Mouse (Mus musculus) erythroblast, adult 5-6 weeks (primary cell): Measurements from ENCODE around the gene Itgb5. TPM values are rescaled to one million over a fixed set of nuclear protein-coding genes. Genes with fewer than 3 reads are reported as not detected.

Experiments
- ATAC-seq: replicated peaks from 2 replicates; pipeline ENCODE4 v1.8.0; 2016; ENCODE audit warnings: moderate number of reproducible peaks, mild to moderate bottlenecking, moderate TSS enrichment, inconsistent platforms; ENCODE audit not compliant: poor library complexity, low FRiP score, severe bottlenecking
- total RNA-seq, 2 experiments: library from RNA; stranded (forward) in 1 of 2; stranded (reverse) in 1 of 2; fragments of 150-400 nt in 1 of 2; fragments of 200-764, 138-1000 nt in 1 of 2; gene quantifications; 2 replicates each; pipeline versions ENCODE4 v1.2.3 to v1.2.4; 2015 to 2017; ENCODE audit warnings: low replicate concordance in 2 of 2

Itgb5 gene
- total RNA-seq, 2 experiments from 2014 or later: 8.2 to 25.6 TPM

DNA sequence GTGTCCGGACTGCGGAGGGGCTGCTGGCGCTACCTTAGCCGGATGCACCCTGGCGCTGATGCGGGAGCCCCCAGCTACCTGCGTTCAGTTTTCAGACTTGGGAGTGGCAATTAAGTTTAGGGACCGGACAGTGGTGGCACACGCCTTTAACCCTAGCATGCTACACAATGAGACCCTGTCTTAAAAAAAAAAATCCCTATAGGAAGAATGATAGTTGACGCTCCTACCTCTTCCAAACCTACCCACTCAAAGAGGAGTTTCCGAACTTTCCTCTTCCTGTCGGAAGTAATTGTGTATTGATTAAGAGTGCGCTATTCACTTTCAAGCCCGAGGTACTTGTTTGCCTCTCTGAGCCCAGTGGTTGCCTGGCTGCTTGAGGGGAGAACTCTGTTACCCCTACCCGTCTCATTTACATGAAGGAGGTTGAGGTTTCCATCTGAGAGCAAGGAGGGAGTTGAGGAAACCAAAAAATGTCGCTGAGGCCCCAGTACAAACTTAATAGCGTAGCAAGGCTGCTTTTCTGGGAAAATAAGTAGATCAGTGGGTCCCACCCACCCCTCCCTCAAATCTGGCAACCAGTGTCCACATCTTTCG lies 1.1 kb downstream of the Itgb5 start:
- no peak for ATAC-seq

DNA sequence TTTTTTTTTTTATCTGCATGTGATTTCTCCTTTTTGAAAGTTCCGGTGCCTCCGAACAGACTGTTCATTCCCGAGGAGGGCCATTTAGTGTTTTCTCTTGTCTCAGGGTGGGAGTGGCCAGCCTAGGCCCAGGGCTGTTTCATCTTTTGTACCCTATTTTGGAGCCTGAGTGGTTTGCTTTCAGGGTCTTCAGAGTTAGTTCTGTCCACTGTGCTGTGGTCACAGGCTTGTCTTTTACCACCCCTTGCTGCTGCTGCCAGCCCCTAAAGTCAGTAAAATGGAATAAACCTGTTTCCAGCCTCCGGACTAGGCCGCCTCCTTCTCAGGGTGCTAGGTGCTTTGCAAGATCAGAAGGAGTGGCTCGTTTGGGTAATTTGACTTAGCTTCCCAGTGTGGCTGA lies 2.6 kb downstream of the Itgb5 start:
- ATAC-seq: no peak

DNA sequence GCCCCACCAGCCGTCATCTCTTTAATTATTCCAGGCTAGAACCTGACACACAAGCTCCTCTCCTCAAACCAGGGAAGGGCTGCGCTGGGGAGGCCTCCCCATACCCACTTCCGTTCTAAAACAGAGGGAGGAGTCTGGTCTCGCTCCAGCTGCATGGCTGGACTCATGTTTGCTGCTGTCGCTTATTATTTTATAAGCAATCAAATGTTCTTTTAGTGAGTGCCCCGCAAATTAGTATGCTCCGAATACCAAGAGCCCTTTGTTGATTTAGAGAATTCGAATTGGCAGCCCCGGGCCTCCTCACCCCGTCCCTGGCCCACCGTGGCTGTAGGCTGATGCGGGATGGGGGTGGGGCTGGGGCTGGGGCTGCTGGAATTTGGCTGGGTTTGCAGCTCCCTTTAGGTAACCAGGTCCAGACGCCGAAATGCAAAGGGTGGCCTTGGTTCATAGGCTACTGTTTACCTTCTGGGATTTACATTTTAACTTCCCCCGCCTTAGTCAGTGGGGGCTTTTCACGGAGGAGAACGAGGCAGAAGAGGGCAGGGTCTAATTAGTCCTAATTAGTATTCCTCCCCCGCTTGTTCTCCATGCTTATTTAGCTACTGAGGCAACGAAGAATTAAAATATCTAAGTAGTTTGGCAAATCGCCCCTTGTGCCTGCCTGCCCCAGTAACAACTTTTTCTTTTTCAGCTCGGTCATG lies 3.4 kb downstream of the Itgb5 start:
- ATAC-seq: no peak

DNA sequence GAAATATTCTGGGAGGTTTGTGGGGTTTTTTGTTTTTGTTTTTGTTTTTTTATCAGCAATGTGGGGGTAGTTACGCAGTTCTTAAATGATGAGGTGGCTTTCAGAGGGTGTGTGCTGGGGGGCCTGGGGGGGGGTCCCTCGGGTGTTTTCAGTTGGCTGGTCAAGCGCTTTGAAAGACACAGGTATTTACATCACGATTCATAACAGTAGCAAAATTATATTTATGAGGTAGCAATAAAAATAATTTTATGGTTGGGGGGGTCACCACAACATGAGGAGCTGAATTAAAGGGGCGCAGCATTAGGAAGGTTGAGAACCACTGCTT lies 3.9 kb downstream of the Itgb5 start:
- ATAC-seq: no peak

DNA sequence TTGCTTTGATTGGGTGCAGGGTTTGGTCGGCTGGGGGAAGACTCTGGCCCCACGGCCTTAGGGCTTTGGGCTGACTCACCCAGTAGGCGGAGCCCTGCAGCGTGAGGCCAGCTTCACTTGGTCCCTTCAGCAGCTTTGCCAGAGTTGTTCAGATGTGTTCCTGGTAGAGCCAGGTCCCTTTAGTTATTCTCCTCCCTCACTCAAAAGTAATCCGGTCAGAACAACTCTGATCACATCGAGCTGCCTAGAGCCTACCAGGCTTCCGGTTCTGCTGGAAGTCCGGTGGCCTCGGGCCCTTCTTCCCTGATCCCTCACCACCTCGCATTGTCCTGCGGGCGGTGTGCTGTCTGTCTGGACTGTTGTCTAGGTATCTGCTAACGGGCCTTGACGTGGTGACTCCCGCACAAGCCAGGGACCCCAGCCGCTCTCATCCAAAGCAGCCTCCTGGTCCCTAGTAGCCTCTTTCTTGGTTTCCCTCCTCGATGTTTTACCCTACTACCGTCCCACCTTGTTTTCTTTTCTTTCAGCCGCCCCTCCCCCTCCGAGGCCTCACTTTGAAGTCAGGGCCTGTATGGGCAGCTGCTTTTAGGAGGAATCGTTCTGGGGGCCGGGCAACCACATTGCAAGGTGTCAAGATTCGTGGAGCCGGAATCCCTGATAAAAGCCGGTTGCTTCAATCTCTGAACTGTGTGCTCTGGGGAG lies 4.5 kb downstream of the Itgb5 start:
- ATAC-seq: no peak

DNA sequence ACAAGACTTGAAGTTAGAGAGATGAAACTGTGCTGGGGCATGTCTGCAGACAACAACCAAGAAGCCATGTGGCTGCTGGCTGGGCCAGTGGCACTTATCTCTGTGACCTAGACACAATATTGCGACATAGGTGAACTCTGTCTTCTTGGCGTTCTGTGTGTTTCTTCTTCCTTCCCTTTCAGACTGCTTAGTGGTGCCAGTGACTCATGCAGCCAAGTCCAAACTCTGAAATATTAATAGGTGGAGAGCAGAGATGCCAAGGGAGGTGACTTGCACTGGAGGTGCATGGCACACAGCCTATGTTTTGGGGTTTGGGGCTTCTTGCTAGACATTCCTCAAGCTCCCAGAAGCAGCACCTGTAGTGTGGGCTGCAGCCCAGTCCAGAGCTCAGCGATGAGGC lies 7.2 kb downstream of the Itgb5 start:
- ATAC-seq: no peak

DNA sequence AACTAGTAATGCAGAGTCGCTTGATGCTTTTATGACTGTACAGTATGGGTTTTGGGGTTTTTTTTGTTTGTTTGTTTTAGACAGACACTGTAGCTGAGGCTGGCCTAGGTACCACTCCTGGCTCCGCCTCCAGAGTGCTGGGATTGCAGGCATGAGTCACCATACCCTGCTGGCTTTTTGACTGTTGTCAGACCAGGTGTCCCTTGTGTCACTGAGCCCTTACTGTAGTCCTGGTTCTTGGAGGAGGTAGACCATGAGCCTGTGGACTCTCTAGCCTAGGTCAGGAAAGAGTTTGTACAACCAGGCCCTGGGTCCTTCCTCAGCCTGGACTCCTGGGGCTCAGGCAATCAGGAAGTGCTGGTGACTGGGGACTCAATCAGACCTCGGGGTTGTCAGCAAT lies 7.7 kb downstream of the Itgb5 start:
- ATAC-seq: no peak

DNA sequence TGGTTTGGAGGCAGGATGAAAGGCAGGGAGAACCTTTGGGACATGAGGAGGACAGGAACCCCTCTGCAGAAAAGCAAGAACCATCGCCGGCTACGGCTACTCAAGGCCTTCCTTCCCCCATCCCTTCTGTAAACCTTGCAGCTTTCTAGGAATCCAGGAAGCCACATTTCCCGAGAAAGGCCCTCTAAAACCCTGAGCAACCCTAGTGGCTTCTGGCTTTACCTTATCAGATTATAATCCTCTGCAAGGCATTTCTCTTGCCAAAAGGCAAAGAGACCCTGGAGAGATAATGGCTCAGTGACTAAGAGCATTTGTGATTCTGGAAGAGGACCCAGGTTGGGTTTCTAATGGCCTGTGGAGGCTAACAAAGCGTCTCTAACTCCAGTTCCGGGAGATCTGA lies 11.2 kb downstream of the Itgb5 start:
- ATAC-seq: no peak

DNA sequence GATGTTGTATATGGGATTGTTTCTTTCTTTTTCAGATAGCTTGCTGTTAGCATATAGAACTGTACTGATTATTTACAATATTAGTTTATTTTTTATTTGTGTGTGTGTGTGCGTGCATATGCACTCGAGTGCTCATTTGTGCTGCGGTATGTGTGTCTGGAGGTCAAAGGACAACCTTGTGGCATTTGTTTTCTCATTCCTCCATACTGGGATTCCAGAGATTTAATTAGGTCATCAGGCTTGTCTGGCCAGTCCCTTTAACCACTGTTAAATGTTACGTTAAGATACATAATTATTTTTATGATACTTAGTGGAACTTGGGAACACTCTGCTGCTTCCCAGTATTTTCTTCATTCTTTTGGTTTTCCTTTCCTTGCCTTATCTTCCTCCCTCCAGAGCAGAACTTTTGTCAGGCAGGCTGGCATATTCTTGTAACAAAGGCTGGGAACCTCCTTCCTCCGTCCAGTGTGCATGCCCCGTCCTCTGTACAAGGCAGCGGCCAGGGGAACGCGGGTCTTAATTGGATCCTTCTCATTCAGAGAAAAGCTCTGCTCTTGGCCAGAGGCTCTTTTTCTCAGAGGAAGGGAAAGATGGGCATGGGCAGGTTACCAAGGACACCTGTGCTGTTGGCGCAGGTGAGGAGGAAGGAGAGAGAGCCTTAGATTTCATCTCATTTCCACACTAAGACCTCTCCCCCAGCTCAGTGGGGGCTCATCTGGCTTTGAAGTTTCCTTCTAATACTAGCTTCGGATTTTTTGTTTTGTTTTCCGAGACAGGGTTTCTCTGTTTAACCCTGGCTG lies 12.8 kb downstream of the Itgb5 start:
- ATAC-seq: no peak

DNA sequence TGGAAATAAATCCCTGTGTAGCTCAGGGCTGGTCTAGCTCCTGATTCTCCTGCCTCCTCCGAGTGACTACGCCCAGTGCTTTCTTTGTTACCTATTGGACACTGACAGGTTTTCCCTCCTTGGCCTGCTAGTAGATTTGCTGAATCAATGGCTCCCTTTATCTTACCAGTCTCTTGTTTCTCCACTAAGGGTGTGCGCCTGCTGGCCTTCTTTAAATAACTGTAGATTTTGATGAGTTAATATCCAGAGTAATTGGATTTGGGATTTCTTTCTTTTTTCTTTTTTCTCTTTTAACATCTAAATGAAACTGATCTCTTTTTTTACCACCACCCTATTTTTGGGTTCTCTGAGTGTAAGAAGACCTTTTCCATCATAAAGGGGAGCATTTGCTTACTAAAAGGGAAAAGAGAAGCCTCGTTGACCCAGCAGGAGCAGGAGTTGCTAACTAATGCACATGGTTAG lies 14.7 kb downstream of the Itgb5 start:
- ATAC-seq: no peak

DNA sequence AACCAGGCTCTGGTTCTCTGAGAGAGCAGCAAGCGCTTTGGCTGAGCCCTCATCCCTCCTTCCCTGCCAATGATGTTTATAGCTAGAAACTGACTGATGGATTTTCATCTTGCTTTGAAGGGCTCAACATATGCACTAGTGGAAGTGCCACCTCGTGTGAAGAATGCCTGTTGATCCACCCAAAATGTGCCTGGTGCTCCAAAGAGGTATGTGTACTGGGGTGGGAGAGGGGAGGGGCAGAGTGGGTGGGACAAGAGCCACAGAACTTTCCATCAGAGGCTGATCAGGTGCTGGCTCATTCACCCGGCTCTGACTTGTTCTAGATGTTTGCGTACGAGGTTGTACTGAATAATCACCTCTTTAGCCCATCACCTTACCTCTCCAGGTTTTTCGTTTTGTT lies 15.4 kb downstream of the Itgb5 start:
- ATAC-seq: no peak

DNA sequence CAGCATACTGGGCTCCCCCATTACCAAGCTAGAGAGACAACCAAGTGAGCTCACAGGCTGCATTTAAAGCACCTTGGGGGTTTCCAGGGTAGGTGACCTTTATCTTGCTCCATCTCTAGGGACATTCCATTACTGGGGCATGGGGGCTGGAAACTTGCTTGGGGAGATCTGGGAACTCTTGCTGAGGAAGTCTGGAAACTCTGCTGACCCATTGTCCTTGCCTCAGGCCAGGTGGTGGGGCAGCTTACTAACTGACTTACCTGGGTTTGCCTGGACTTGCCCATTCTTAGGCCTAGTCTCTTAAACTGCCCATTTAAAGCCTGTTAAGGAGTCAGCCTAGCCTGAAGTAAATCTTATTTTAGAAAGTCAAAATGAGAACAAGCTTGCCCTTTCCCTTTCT lies 23.8 kb downstream of the Itgb5 start:
- no peak for ATAC-seq

DNA sequence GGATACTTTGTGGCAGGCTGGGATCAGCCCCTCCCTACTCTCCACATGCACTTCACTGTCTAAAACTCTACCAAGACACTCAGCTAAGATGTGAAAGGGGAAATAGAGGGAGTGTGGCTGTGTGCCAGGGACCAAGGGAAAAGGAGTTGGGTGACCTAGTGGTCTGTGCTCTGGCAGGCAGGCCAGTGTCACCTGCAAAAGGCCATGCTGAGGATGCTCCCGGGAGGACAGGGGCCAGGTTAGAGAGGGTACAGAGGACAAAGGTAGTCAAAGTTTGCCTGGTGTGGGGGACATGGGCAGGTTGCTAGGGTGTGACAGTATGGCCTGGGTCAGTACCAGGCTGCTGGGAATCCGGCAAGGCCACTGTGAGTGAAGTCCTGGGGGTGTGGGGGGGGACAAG lies 29.3 kb downstream of the Itgb5 start:
- ATAC-seq: no peak

DNA sequence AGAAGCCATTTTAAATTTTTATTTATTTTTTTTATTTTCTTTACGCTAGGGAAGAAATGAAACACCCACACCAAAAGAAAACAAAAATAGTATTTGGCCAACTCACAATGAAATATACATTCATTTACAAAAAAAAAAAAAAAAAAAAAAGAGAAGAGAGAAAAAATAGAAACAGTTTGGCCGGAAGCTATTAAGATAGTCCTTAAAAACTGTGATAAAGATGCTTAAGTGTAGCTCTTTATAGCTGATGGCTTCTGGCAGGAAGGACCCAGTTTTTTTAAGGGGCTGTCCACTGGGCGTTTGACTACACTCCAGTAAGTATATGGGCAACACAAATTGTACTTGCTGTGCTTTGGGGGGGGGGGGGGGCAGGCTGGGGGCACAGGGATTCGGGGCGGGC lies 29.9 kb downstream of the Itgb5 start:
- no peak for ATAC-seq

DNA sequence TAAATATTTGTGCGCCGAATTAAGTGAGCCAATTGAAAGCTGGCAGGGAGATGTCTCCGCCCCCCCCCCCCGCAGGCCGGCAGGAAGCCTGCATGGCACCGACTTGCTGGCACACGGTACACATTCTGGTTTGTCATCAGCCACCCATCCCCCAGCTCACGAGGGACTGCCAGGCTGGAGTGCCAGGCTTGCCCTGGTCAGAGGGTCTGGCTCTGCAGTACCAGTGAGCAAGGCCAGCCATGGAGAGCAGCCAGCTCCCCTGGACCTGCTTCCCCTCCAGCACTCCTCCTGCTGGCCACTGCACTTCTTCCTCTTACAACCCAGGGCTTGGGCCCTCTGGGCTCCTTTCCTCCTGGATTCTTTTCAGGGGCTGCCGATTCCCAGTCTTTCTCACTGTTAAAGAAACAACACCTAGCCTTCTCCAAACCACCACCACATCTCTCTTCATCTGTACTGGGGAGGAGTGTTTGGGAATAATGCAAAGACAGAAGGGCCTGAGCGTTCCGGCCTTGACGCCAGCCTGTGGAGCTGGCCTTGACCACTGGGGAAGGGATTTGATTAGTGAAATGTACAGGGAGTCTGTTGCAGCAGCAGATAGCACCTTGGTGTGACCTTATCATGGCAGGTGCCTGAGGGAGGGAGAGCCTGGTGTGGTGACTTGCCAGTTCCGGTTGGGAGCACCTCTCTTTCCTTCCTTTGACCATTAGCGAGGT lies 30.7 kb downstream of the Itgb5 start:
- no peak for ATAC-seq

DNA sequence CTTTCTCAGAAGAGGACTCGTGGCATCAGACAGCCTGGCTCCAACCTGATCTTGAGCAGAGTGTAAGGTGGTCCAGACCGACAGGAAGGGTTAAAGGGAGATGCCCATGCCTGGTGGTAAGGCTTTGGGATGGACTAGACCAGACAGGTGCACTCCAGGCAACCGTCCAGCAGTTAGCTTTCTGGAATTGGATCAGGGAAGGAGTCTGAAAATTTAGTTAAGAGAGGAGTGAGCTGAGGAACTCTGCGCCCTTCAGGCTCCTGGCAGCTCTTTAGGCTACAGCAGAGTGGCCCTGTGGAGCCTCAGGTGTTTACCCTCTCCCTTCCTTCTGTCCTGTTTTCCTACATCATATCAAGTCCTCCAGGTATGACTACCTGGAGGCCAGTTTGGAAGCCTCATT lies 32.9 kb downstream of the Itgb5 start:
- no peak for ATAC-seq

DNA sequence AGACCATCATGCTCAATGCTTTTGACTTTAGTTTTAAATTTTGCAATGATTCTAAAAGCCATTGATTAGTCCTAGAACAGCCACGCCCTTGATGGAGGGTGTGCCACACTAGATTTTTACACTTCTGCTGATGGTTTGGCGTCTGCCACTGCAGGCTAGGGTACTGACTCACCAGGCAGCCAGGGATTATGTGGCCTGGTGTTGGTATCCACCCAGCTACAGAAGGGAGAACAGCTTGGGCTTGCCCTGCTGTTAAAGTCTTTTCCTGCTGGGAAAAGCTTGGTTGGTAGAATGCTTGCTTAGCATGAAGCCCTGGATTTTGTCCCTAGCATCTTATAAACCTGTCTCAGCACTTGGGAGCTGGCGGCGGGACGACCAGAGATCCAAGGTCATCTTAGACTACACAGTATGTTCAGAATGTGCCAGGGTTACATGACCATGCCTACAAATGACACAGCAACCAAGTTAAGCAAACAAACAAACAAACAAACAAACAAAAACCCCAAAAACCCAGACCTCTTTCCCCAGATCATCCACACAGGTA lies 33.8 kb downstream of the Itgb5 start:
- no peak for ATAC-seq

DNA sequence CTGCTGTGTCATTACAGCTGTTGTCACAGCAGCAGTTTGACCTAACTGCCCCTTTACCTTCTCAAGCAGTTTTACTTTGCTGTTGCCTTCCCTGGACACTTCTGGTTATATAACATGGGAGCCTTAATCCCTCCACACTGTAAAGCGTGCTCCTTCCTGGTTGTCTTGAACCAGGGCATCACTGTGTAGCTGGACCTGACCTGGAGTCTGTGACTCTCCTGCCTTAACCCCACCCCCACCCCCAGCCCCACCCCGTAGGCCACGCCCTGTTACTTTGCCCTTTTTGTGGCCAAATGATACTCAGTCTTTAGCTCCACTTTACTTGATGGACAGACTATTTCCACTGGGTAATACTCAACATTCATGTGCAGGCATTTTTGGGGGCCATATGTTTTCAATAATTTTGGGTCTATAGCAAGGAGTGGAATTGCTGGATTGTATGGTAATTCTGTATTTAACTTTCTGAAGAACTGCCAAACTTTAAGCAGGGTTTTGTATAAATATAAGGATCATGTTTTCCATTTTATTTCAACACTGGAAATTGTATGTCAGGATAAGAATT lies 40.8 kb downstream of the Itgb5 start:
- no peak for ATAC-seq

DNA sequence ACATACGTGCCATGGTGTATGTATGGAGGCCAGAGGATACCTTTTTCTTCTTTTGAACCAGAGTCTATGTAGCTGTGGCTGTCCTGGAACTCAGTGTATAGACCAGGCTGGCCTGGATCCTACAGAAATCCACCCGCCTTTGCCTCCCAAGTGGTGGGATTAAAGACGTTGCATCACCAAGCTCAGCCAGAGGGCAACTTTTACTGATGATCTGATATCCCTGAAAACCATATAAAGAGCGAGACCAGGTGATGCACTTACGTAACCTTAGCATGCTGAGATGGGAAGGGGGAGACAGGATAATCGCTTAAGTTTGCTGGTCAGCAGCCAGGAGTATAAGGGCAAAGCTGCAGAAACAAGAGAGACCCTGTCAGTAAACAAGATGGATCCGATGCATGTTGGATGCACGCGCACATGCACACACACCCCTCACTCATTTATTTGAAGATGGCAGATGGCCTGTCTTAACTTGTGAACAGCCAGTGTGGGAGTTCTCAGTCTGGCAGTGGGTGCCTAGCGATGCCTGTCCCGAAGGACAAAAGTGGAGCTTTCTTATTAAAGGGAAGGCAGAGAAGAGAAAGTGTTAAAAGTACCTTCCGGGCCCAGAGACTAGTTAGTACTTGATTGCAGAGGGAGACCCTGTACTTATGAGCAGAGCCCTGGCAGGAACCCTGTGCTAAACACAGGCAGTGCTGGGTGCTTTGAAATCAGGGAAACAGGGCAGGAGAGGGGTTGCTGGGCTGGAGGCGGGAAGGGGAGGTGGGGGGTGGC lies 41.7 kb downstream of the Itgb5 start:
- no peak for ATAC-seq
